Mouse (Mus musculus) testis, postnatal 14 days (tissue): Measurements from ENCODE around the gene Hist1h4i.

Experiments used
- DNase-seq: peaks from one replicate; pipeline ENCODE4 v3.0.0; 2021; ENCODE audit warnings: low spot score

The Hist1h4i gene

GRCm38 (mm10) chr13:22008707-22009106 is 32.5 kb downstream of the Hist1h4i start:
- no peak for DNase-seq

- DNase-seq = no peak
These were observed 33.3 kb downstream of the Hist1h4i start for GRCm38 (mm10) chr13:22007872-22008271.

GRCm38 (mm10) chr13:22007121-22007510 is 34.0 kb downstream of the Hist1h4i start:
- DNase-seq = no peak

- peak; percentile 42 for DNase-seq
These were observed 34.6 kb downstream of the Hist1h4i start for GRCm38 (mm10) chr13:22006334-22007120.

DNA sequence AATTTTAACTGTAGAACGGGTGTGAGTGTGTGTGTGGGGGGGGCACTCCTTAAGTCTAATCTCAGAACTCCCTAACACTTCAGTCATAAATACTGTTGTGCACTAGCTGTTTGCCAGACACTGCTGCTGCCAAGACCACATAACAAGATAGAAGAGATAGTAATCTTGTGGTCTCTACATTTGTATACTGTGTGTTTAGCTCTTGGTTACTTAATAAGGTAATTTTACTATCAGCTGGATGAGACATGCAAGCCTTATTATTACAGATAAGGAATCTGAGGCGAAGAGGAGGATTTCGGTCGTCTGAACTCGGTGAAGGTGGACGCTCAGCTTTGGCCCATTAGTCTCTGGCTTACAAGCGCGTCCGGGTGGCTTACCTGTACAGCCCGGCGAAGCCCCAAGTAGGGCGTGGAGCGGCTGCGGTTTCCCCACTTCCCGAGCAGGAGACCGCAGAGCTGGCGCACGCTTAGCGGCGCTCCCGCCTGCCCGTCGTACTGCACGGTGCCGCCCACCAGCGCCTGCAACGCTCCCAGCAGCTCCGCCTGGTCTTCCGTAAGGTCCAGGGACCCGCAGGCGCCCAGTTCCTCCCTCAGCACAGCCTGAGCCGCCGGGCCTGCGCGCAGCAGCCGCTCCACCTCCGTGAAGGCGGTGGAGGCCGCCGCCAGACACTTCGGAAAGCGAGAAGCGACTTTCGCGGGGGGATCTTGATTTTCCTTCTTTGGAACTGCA is 35.4 kb downstream of the Hist1h4i start:
- DNase-seq = peak; percentile 48

DNA sequence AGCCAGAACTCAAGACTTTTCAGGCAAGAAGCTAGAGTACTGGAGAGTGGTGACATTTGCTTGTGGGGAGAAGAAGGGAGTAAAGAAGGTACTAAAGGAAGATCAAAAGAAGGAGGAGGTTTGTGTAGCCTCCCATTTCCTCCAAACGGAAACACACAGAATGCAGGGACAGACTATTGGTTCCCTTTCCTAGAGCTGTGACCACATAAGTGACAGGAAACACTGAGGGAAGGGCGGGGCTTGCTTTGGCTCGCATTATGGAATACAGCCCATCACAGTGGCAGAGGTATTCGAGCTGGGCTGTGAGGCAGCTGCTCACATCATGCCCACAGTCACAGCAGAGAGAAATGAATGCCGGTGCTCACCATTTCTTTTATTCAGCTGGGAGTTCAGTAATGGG is 39.3 kb downstream of the Hist1h4i start:
- DNase-seq = no peak

DNA sequence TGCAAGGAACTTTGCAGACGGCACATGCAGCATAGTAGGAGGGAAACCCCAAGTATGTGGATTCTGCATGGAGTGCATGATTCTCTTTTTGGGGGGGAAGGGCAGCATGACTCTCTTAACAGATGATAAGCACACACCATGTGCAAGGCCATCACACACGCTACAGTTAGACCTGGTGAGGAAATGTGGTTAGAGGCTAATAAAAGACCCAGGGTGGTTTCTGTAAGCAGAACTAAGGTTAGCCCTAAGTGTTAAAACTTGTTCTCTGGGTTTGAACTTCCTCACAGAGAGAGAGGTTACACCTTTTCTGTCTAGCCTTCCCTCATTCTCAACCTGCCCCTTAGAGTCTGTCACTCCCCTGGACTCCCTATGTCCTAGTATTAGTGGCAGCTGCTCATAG is 39.8 kb downstream of the Hist1h4i start:
- no peak for DNase-seq

GRCm38 (mm10) chr13:21999147-21999546 is 42.0 kb downstream of the Hist1h4i start:
- DNase-seq = no peak

DNA sequence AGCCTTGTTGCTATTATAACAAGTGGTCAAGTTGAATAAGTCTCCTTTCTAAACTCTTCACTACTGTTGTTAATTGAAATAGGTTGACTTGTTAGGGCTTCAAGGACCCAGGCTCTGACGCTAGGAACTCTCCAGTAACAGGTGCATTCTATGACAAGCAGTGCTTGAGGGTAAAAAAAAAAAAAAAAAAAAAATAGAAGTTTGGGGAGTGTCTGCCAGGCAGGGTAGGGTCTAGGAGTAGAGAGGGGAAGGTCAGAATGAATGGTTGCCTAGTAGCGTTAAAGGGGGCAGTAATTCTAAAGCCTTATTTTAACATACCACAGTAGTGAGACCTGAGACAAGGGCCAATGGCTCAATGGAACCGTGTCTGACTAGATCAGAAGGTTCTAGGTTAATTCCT is 42.8 kb downstream of the Hist1h4i start:
- no peak for DNase-seq

- no peak for DNase-seq
These were observed 43.3 kb downstream of the Hist1h4i start for GRCm38 (mm10) chr13:21997821-21998220.

DNA sequence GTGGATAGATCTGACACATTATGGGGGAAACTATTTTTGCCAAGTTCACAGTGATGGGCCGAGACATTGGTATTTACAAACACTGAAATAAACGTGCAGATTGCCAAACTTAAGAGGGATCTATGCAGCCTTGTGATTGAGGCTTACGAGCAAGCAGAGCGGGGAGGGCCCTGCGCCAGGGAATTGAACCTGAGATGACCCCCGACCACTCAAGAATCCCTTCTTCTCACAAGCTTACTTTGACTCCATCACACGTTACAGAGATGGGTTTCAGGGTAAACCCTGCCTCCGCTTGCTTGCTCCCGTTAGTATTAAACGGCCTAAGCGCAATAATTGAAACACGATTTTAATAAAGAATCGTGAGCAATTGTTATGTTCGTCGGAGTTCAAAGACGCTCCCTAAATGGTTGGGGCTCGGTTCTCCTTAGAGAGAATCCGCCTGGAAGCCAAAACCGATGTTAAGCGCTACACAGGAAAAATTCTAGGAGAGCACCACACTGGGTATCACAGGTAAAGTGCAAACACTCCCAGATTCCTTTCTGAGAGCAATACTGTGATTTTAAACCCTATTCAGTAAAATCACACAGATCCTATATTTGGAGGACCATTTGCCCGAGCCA is 43.9 kb downstream of the Hist1h4i start:
- DNase-seq = no peak

GRCm38 (mm10) chr13:21996840-21997185 is 44.3 kb downstream of the Hist1h4i start:
- DNase-seq = no peak

DNA sequence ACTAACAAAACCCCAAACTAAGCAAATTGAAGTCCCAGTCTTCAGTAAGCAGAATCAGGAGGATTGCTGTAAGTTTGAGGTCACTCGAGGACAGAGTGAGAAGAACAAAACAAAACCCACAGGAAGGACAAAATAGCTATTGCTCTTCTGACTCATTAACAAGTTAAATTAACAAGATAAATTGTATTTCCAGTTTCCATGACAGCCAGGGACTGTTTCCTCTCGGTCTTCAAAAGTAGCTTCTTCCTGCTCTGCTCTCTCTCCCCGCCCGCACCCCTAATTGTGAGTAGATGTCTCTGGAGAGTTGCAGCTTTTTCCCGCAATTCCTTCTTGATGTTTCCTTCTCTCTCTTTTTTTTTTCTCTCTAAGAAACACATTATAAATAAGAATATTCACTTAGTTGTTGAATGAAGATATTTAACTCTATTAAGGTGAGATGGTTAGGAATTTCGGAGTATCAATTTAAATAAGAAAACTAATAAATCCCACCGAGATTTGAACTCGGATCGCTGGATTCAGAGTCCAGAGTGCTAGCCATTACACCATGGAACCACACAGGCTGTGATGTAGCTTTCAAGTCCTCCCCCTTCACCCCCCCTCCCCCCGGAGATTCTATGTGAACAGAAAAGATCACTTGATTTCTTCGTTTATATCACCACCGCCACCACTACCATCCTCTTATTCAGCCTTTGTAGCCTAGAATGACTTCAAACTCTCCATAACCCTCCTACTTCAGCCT is 44.9 kb downstream of the Hist1h4i start:
- no peak for DNase-seq

GRCm38 (mm10) chr13:21995331-21995914 is 45.7 kb downstream of the Hist1h4i start:
- DNase-seq = no peak

- DNase-seq = no peak
These were observed 46.3 kb downstream of the Hist1h4i start for GRCm38 (mm10) chr13:21994896-21995295.

GRCm38 (mm10) chr13:21993957-21994738 is 47.0 kb downstream of the Hist1h4i start:
- DNase-seq = peak; percentile 62

DNA sequence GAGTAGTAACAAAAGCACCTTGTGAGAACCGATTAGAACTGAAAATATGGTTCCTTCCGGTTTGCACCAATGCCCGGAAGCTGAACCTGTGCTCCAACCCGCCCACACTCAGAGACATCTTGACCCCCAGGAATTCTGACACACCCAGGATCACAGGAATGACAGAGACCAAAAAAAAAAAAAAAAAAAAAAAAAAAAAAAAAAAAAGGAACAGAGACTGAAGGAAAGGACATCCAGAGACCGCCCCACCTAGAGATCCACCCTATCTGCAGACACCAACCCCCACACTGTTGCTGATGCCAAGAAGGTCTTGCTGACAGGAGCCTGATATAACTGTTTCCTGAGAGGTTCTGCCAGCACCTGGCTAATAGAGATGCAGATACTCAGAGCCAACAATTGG is 48.6 kb downstream of the Hist1h4i start:
- DNase-seq = no peak
